Mouse (Mus musculus) heart, embryonic 12.5 days (tissue): ENCODE results near the gene Sema3d. TPM values are rescaled to one million over a fixed set of nuclear protein-coding genes. Genes with fewer than 3 reads are reported as not detected.

ENCODE experiments used
- ATAC-seq: fragments of 200-750 bp; cut with Nextera tagmentation; 2 replicates; pipeline ENCODE4 v1.8.0; 2017; ENCODE audit warnings: moderate TSS enrichment, moderate library complexity; ENCODE audit not compliant: insufficient number of reproducible peaks, low FRiP score
- H3K27ac ChIP-seq: fragments of 300-500 bp; sonication (generic); 2 replicates; pipeline ENCODE4 v1.5.1; 2016; ENCODE audit warnings: mild to moderate bottlenecking, moderate library complexity; ENCODE audit not compliant: poor library complexity, severe bottlenecking
- H3K27me3 ChIP-seq: fragments of 300-500 bp; sonication (generic); replicated peaks from 2 replicates; pipeline ENCODE4 v1.6.1; 2016; ENCODE audit warnings: mild to moderate bottlenecking, moderate library complexity
- H3K36me3 ChIP-seq: fragments of 300-500 bp; sonication (generic); 2 replicates; pipeline ENCODE4 v1.6.1; 2016; ENCODE audit warnings: mild to moderate bottlenecking, moderate library complexity
- H3K4me1 ChIP-seq: fragments of 300-500 bp; sonication (generic); replicated peaks from 2 replicates; pipeline ENCODE4 v1.6.1; 2016; ENCODE audit warnings: mild to moderate bottlenecking
- H3K4me2 ChIP-seq: fragments of 300-500 bp; sonication (generic); 2 replicates; pipeline ENCODE4 v1.6.1; 2016; ENCODE audit warnings: mild to moderate bottlenecking, moderate library complexity
- H3K4me3 ChIP-seq: fragments of 300-500 bp; sonication (generic); 2 replicates; pipeline ENCODE4 v1.5.1; 2016; ENCODE audit warnings: mild to moderate bottlenecking
- H3K9ac ChIP-seq: fragments of 300-500 bp; sonication (generic); 2 replicates; pipeline ENCODE4 v1.6.1; 2016; ENCODE audit warnings: mild to moderate bottlenecking, moderate library complexity
- H3K9me3 ChIP-seq: fragments of 300-500 bp; sonication (generic); replicated peaks from 2 replicates; pipeline ENCODE4 v1.6.1; 2016; ENCODE audit warnings: mild to moderate bottlenecking, moderate library complexity
- WGBS: fragments of 180-500 bp; shearing (Covaris S2); methylation state at CpG from one replicate; pipeline ENCODE4 v1.1.7; 2016; 5-methylcytosine and 5-hydroxymethylcytosine counted together
- polyA plus RNA-seq: library from polyadenylated mRNA; unstranded; fragments of >200 nt; fragmentation: Nextera tagmentation; extraction: Ambion mirVana; gene quantifications from 2 replicates; pipeline ENCODE4 v1.2.1, GENCODE M21; 2016

Sema3d gene
- polyA plus RNA-seq, 1 experiment from 2014 or later = 16.0 TPM

DNA sequence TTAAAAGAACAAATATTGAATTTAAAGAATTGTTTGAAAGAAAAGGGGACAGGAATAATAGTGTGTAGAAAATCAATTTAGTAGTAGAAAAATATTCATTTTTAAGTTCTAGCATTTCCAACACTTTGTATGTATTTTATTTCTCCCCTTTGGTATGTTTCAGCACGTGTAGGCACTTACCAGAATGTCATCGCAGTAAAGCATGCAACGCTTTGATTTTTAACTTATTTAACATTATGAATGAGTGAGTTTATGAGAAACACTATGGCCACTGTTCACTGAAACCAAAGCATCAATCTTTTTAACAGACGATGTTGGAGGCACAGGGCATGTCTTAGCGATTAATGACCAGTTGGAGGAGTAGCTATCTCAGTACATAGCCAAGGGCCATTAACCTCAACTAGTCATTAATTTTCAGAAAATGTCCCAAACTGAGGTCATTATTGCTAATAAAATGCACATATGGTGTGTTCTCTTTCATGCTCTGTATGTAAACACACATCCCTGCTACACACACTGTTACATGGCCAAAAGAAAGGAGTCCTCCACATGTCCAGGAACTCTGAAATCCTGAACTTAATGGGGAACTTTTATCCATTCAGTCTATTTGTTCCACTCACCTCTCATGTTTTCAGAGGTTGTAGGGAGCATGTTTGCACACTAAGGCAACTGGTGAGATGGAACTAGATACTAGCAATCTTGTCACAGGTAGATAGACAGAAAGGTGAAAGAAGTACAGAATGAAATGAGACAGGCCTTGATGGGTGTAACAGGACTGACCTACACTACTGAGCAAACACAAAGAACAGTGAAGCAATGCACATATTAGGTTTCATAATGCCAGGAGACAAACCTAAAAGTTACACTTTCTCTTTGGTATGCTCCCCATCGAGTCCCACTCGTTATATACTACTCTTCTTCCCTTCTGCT lies 59.3 kb downstream of the Sema3d start:
- Histone ChIP-seq H3K4me2 (no peak overlapping the region), H3K27ac (no peak overlapping the region), H3K9me3 (0 out of 2 replicates have a peak, but pooled peaks cover 3% of the 10 kb centered on the region), H3K9ac (no peak overlapping the region), H3K4me1 (no peaks in the 10 kb centered on the region), H3K36me3 (no peaks in the 10 kb centered on the region), H3K27me3 (no peaks in the 10 kb centered on the region), H3K4me3 (no peak overlapping the region)
- WGBS = 73% methylated on average over 7 of the region's 7 CpGs
- ATAC-seq = no peak

DNA sequence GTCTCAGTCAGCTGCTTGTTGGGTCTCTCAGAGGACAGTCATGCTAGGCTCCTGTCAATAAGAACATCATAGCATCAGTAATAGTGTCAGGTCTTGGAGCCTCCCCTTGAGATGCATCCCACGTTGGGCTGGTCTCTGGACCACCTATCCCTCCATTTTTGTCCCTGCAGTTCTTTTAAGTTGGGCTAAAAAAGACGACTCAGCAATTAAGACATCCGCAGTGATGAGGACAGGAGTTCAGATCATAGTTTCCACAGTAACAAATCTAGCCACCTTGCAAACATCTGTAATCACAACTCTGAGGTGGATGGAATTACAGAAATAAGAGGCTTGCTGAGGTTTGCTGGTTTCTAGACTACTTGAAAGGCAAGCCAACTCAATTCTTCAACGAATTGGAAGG lies 67.9 kb downstream of the Sema3d start:
- Histone ChIP-seq H3K36me3 (no peaks in the 10 kb centered on the region), H3K27me3 (no peaks in the 10 kb centered on the region), H3K9me3 (no peaks in the 10 kb centered on the region), H3K4me1 (no peaks in the 10 kb centered on the region), H3K9ac (no peak overlapping the region), H3K4me2 (no peak overlapping the region), H3K27ac (no peak overlapping the region), H3K4me3 (no peak overlapping the region)
- WGBS = 75% methylated on average over 4 of the region's 4 CpGs
- ATAC-seq = no peak

DNA sequence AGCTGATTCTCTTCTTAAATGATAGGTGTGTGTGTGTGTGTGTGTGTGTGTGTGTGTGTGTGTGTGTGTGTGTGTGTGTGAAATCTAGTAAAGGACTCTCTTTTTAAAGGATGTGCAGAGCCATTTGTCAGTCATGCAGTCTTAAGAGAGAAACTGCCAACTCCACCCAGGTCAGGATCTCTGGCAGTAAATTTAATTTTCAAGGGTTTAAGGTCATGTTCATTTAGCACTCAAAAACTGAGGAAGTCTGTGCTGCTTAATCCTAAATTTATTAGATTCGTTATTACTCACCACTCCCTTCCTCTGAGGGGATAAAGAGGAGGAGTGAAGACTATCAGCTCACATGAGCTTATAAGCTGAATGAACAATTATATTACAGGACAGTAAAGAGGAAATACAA lies 71.8 kb downstream of the Sema3d start:
- H3K4me1 ChIP-seq = no peaks in the 10 kb centered on the region
- no peak overlapping the region for H3K27ac ChIP-seq
- 80% methylated on average over 1 of the region's 1 CpGs for WGBS
- no peak for ATAC-seq
- H3K4me2 ChIP-seq = no peak overlapping the region
- no peak overlapping the region for H3K4me3 ChIP-seq
- H3K9me3 ChIP-seq = no peaks in the 10 kb centered on the region
- no peaks in the 10 kb centered on the region for H3K27me3 ChIP-seq
- H3K9ac ChIP-seq = no peak overlapping the region
- H3K36me3 ChIP-seq = no peaks in the 10 kb centered on the region

DNA sequence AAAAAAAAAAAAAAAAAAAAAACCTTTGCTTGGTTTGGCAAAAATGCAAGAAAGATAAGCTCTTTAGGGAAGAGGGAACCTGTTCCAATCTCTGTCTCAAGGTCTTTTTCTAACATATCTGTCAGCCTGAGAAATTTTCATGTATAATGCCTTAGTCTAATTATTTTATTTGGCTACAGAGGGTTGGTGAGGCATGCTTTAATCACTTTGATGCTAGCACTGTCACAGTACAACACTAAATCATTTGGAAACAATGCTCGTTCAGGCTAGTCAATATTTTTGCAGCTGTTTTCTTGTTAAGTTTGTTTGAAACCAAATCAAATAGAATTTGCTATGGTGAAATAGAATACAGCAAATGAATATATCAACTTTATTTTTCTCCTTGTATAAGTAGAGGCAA lies 74.3 kb downstream of the Sema3d start:
- no peak for ATAC-seq
- 59% methylated on average over 1 of the region's 1 CpGs for WGBS
- H3K4me1 ChIP-seq = no peaks in the 10 kb centered on the region
- no peak overlapping the region for H3K4me3 ChIP-seq
- H3K9ac ChIP-seq = no peak overlapping the region
- H3K4me2 ChIP-seq = no peak overlapping the region
- no peaks in the 10 kb centered on the region for H3K36me3 ChIP-seq
- no peaks in the 10 kb centered on the region for H3K27me3 ChIP-seq
- no peaks in the 10 kb centered on the region for H3K9me3 ChIP-seq
- H3K27ac ChIP-seq = no peak overlapping the region

DNA sequence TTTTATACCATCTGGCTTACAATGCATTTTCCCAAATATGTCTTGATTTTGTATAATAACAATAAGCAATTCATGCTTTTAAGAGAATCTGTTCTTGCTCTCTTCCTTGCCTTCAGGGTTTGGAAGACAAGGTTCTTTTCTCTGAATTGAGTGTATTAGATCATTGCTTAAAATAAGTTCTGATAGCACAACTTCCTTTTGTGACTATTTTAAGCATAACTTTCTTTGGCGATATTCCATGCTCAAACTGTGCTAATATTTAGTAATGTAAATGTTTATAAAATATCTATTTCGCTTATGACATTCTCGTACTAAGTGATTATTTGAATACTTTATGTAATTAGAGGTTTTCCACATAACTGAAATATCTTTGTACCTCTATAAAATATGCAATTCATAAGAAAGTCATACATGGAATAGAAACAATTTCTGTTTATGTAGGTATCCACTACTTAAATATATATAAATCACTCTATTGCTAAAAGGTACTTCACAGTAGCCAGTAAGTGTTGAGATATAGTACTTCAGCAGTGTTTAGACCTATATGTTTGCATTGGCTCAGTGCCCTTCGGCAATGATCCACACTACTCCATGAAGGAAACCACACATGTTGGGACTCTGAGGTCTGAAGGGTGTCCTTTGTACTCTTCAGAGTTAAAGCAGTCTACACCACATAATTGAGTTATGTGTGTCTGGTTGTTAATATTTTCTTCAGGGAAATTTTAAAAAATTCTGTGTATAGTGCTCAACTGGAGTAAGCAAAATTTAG lies 84.6 kb downstream of the Sema3d start:
- no peak overlapping the region for H3K9ac ChIP-seq
- H3K27me3 ChIP-seq = no peaks in the 10 kb centered on the region
- no peaks in the 10 kb centered on the region for H3K9me3 ChIP-seq
- no peak overlapping the region for H3K4me2 ChIP-seq
- H3K4me1 ChIP-seq = no peaks in the 10 kb centered on the region
- 56% methylated on average over 4 of the region's 4 CpGs for WGBS
- 0 out of 2 replicates have a peak, but pooled peaks have one; percentile 39 for ATAC-seq
- no peaks in the 10 kb centered on the region for H3K36me3 ChIP-seq
- no peak overlapping the region for H3K27ac ChIP-seq
- H3K4me3 ChIP-seq = no peak overlapping the region

DNA sequence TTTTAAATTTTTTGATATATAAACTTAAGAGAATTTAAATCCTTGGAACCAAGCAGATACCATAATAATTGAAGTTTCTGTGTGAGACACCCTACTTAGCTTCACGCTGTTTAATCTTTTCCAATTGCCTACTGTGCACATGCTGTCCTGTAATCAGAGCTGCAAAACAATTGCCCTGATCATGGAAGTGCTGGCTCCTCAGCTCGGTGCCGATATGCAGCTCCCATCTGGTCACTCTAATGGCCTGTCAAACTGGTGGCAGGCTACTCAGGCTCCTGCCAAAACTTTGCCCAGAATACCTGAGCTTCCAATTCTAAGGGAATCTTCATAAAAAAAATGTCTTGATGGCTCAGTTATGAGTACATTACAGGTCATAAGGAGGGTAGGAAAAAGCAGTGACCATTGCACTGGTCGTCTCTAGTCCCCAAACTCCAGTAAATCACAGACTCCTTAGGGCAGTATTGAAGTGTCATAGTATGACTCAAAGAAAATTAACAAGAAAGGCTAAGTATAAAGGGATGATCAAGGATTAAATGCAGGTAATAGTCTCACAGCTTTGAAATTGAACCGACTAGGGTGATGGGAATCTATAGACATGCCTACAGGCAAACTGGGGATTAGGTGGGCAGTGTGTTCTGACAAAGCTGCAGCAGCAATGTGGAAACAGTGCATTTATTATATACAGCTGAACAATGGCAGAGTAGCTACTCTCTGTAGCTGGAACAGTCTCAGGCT lies 91.9 kb downstream of the Sema3d start:
- Histone ChIP-seq H3K4me2 (no peak overlapping the region), H3K9ac (no peak overlapping the region), H3K4me3 (no peak overlapping the region), H3K27ac (no peak overlapping the region), H3K4me1 (peaks cover 5% of the 10 kb centered on the region; the same call in 1 of the 2 replicates), H3K9me3 (0 out of 2 replicates have a peak, but pooled peaks cover 2% of the 10 kb centered on the region), H3K27me3 (no peaks in the 10 kb centered on the region), H3K36me3 (no peaks in the 10 kb centered on the region)
- WGBS = 57% methylated on average over 5 of the region's 5 CpGs
- no peak for ATAC-seq

GRCm38 (mm10) chr5:12475639-12475916 lies 92.4 kb downstream of the Sema3d start:
- Histone ChIP-seq H3K27ac (no peak overlapping the region), H3K4me2 (no peak overlapping the region), H3K9ac (no peak overlapping the region), H3K4me1 (peaks cover 5% of the 10 kb centered on the region; the same call in 1 of the 2 replicates), H3K27me3 (no peaks in the 10 kb centered on the region), H3K4me3 (no peak overlapping the region), H3K36me3 (no peaks in the 10 kb centered on the region), H3K9me3 (0 out of 2 replicates have a peak, but pooled peaks cover 2% of the 10 kb centered on the region)
- no peak for ATAC-seq
- 80% methylated on average over 4 of the region's 4 CpGs for WGBS

DNA sequence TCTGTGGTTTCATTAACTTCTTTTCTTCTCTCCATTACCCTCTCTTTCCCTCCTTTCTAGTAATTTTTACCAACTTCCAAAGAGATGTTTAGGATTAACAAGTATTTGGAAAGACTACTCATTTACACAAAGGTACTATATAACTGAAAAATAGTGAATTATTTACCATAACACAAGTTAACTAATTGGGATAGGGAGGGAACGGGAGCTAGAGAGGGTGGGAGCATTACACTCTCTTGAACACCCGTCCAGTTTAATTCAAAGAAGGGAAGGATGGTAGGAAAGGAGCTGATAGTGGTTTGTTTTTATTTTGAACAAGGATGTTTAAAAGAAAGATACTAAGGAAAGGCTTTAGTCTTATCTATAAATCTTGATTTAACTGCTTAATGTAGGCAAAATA lies 104.7 kb downstream of the Sema3d start:
- H3K9me3 ChIP-seq = no peaks in the 10 kb centered on the region

DNA sequence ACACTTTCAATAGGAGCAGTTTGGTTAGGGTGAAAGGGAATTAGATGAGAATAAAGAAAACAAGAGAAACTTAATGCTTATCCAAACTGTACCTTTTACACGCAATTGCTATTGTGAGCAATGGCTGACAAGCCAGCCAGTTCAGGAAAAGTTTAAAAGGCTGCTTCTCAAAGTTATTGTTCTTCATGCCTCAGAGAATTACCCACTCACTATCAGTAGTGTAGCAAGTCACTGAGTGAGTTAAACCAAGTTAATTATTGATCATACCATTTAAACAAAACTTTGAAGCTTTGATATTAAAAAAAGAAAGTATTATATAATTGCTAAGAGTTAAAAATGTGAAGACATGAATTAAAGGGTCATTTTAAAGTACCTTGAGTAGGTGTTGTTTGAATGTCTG lies 108.5 kb downstream of the Sema3d start:
- Histone ChIP-seq H3K4me2 (no peak overlapping the region), H3K27ac (no peak overlapping the region), H3K27me3 (no peaks in the 10 kb centered on the region), H3K4me1 (no peaks in the 10 kb centered on the region), H3K9me3 (0 out of 2 replicates have a peak, but pooled peaks cover 4% of the 10 kb centered on the region), H3K36me3 (no peaks in the 10 kb centered on the region), H3K9ac (no peak overlapping the region), H3K4me3 (no peak overlapping the region)
- 91% methylated on average over 1 of the region's 1 CpGs for WGBS
- no peak for ATAC-seq

More for the DNA sequence above, 104.7 kb downstream of the Sema3d start:
- H3K36me3 ChIP-seq = no peaks in the 10 kb centered on the region
- 68% methylated on average over 2 of the region's 2 CpGs for WGBS
- no peaks in the 10 kb centered on the region for H3K27me3 ChIP-seq
- no peak overlapping the region for H3K9ac ChIP-seq
- H3K4me1 ChIP-seq = no peaks in the 10 kb centered on the region
- no peak overlapping the region for H3K4me2 ChIP-seq
- H3K4me3 ChIP-seq = no peak overlapping the region
- H3K27ac ChIP-seq = no peak overlapping the region
- ATAC-seq = no peak

- Histone ChIP-seq H3K4me3 (no peak overlapping the region), H3K27me3 (no peaks in the 10 kb centered on the region), H3K27ac (no peak overlapping the region), H3K4me1 (peaks cover 19% of the 10 kb centered on the region), H3K9me3 (0 out of 2 replicates have a peak, but pooled peaks cover 4% of the 10 kb centered on the region), H3K4me2 (no peak overlapping the region), H3K36me3 (no peaks in the 10 kb centered on the region), H3K9ac (no peak overlapping the region)
- no peak for ATAC-seq
- WGBS = 84% methylated on average over 6 of the region's 6 CpGs
Measured at GRCm38 (mm10) chr5:12498227-12498928, 115.2 kb downstream of the Sema3d start.
